Comparison of ENCODE assay signal across 9 mouse cellular contexts in genomic region chr9:31542909-31543690, GRCm38 (mm10).
DNase-seq lines count a peak whose midpoint lies in the region; ATAC-seq and TF ChIP-seq lines count a peak whose summit lies in the region.
"Had no signal": no experiment of that assay in that cellular context is flagged by ENCODE, and none has a peak within 500 bp of the region (broad histone marks: within the 10 kb centered on the region; RNA-seq: fewer than 3 reads in every experiment).

No protein-coding gene starts in this region.

- no peaks in the 10 kb centered on the region for H3K27me3 ChIP-seq in forebrain, embryonic 12.5 days
- no peaks in the 10 kb centered on the region for H3K27me3 ChIP-seq in hindbrain, embryonic 10.5 days (ENCODE audit: insufficient read depth, poor library complexity, severe bottlenecking)
- H3K27me3 ChIP-seq in lung, embryonic 15.5 days = no peaks in the 10 kb centered on the region

- H3K4me3 ChIP-seq in ES-E14 (ENCODE audit: insufficient read depth in 1 of 2, low read depth in 1 of 2, low read length in 2 of 2, poor library complexity in 1 of 2, severe bottlenecking in 1 of 2) = no peak overlapping the region
- no peak overlapping the region for H3K4me3 ChIP-seq in forebrain, embryonic 12.5 days (replicated peaks)
- no peak overlapping the region for H3K4me3 ChIP-seq in hindbrain, embryonic 10.5 days
- H3K4me3 ChIP-seq in lung, embryonic 15.5 days = no peak overlapping the region

- WGBS in forebrain, embryonic 12.5 days = 13% methylated on average over 13 of the region's 13 CpGs
- WGBS in hindbrain, embryonic 10.5 days = 13% methylated on average over 13 of the region's 13 CpGs
- 7% methylated on average over 13 of the region's 13 CpGs for WGBS in lung, embryonic 15.5 days

- H3K4me2 ChIP-seq in forebrain, embryonic 12.5 days = no peak overlapping the region
- H3K4me2 ChIP-seq in lung, embryonic 15.5 days = no peak overlapping the region

- DNase-seq in ES-E14 (ENCODE audit: low read depth, low spot score) = peak; percentile 89
- peak; percentile 56 for DNase-seq in c-Kit-positive CD71-negative TER-119-negative erythroid progenitor cells, embryonic 14.5 days (ENCODE audit: low read depth)
- DNase-seq in hindbrain, embryonic 10.5 days (ENCODE audit: low spot score) = peak; percentile 84
- DNase-seq in layer of hippocampus, adult 8-10 months (ENCODE audit: low spot score in 2 of 2) = peak; percentile 34 to 71
- DNase-seq in retina, embryonic 14.5 days (ENCODE audit: low spot score) = peak; percentile 92
- DNase-seq in thymus, postnatal 25 days = peak; percentile 69

- no peaks in the 10 kb centered on the region for H3K9me3 ChIP-seq in ES-E14 (ENCODE audit: control insufficient read depth, insufficient read depth, low read depth, low read length)
- no peaks in the 10 kb centered on the region for H3K9me3 ChIP-seq in forebrain, embryonic 12.5 days
- no peaks in the 10 kb centered on the region for H3K9me3 ChIP-seq in hindbrain, embryonic 10.5 days
- H3K9me3 ChIP-seq in lung, embryonic 15.5 days = no peaks in the 10 kb centered on the region

- H3K4me1 ChIP-seq in ES-E14 (ENCODE audit: control insufficient read depth in 2 of 2, insufficient read depth in 2 of 2, low read length in 2 of 2, poor library complexity in 1 of 2) = no peaks in the 10 kb centered on the region
- no peaks in the 10 kb centered on the region for H3K4me1 ChIP-seq in forebrain, embryonic 12.5 days
- H3K4me1 ChIP-seq in hindbrain, embryonic 10.5 days (replicated peaks) = no peaks in the 10 kb centered on the region
- no peaks in the 10 kb centered on the region for H3K4me1 ChIP-seq in lung, embryonic 15.5 days

- ATAC-seq in forebrain, embryonic 12.5 days (ENCODE audit: low FRiP score) = peak; percentile 85
- peak; percentile 27; the same call in 1 of the 2 replicates for ATAC-seq in lung, embryonic 15.5 days (ENCODE audit: borderline replicate concordance, extremely low read depth, low FRiP score, low TSS enrichment)

- H3K9ac ChIP-seq in ES-E14 (ENCODE audit: insufficient read depth, low read depth, low read length, poor library complexity, severe bottlenecking) = no peak overlapping the region
- H3K9ac ChIP-seq in forebrain, embryonic 12.5 days = no peak overlapping the region
- no peak overlapping the region for H3K9ac ChIP-seq in lung, embryonic 15.5 days

- no peaks in the 10 kb centered on the region for H3K36me3 ChIP-seq in ES-E14 (ENCODE audit: control insufficient read depth, insufficient read depth, low read length, poor library complexity, severe bottlenecking)
- no peaks in the 10 kb centered on the region for H3K36me3 ChIP-seq in forebrain, embryonic 12.5 days (replicated peaks)
- H3K36me3 ChIP-seq in hindbrain, embryonic 10.5 days = no peaks in the 10 kb centered on the region
- H3K36me3 ChIP-seq in lung, embryonic 15.5 days = no peaks in the 10 kb centered on the region

- in situ Hi-C loops in ES-E14 (cut with MboI; ENCODE audit: low sequenced_read_pairs in 2 of 2, unreplicated experiment in 2 of 2) = no loop called here

- no peak overlapping the region for H3K27ac ChIP-seq in ES-E14 (ENCODE audit: insufficient read depth, low read depth, low read length, poor library complexity, severe bottlenecking)
- H3K27ac ChIP-seq in forebrain, embryonic 12.5 days = no peak overlapping the region
- no peak overlapping the region for H3K27ac ChIP-seq in hindbrain, embryonic 10.5 days
- no peak overlapping the region for H3K27ac ChIP-seq in lung, embryonic 15.5 days
- H3K27ac ChIP-seq: macrophage had no signal

TF ChIP-seq in ES-E14, 5 proteins besides CTCF, POLR2A, EP300 and RAD21:
- no peak for TF ChIP-seq HCFC1 (IDR thresholded peaks at IDR 0.05; ENCODE audit: borderline replicate concordance, insufficient read depth, low read length)
- TF ChIP-seq CHD2 (IDR thresholded peaks at IDR 0.05; ENCODE audit: low read depth, low read length) = no peak
- TF ChIP-seq ZNF384 (IDR thresholded peaks at IDR 0.05; ENCODE audit: low read depth, low read length) = peak; percentile 97
- TF ChIP-seq ZC3H11A (IDR thresholded peaks at IDR 0.05; ENCODE audit: borderline replicate concordance, low read depth, low read length) = peak; percentile 95
- no peak for TF ChIP-seq MAFK (IDR thresholded peaks at IDR 0.05; ENCODE audit: insufficient read depth, low read depth, low read length)
TF ChIP-seq in ES-E14: peak in this region for 2.
